Mouse (Mus musculus) midbrain, embryonic 12.5 days (tissue): ENCODE data around the gene Fam72a. TPM values are rescaled to one million over a fixed set of nuclear protein-coding genes. Genes with fewer than 3 reads are reported as not detected.

Source experiments
- ATAC-seq: fragments of 200-750 bp; cut with Nextera tagmentation; 2 replicates; pipeline ENCODE4 v1.8.0; 2017; ENCODE audit warnings: low read depth, moderate TSS enrichment, moderate library complexity; ENCODE audit not compliant: low FRiP score
- H3K27ac ChIP-seq: fragments of 300-500 bp; sonication (generic); replicated peaks from 2 replicates; pipeline ENCODE4 v1.5.1; 2016; ENCODE audit warnings: mild to moderate bottlenecking
- H3K27me3 ChIP-seq: fragments of 300-500 bp; sonication (generic); 2 replicates; pipeline ENCODE4 v1.6.1; 2016; ENCODE audit warnings: mild to moderate bottlenecking
- H3K36me3 ChIP-seq: fragments of 300-500 bp; sonication (generic); 2 replicates; pipeline ENCODE4 v1.6.1; 2016
- H3K4me1 ChIP-seq: fragments of 300-500 bp; sonication (generic); 2 replicates; pipeline ENCODE4 v1.6.1; 2016
- H3K4me2 ChIP-seq: fragments of 300-500 bp; sonication (generic); replicated peaks from 2 replicates; pipeline ENCODE4 v1.6.1; 2016; ENCODE audit warnings: mild to moderate bottlenecking, moderate library complexity
- H3K4me3 ChIP-seq: fragments of 300-500 bp; sonication (generic); 2 replicates; pipeline ENCODE4 v1.5.1; 2016; ENCODE audit warnings: mild to moderate bottlenecking
- H3K9ac ChIP-seq: fragments of 300-500 bp; sonication (generic); replicated peaks from 2 replicates; pipeline ENCODE4 v1.6.1; 2016; ENCODE audit warnings: mild to moderate bottlenecking, moderate library complexity
- H3K9me3 ChIP-seq: fragments of 300-500 bp; sonication (generic); 2 replicates; pipeline ENCODE4 v1.6.1; 2016; ENCODE audit warnings: mild to moderate bottlenecking
- WGBS: fragments of 180-500 bp; shearing (Covaris S2); methylation state at CpG from one replicate; pipeline ENCODE4 v1.1.7; 2016; 5-methylcytosine and 5-hydroxymethylcytosine counted together
- polyA plus RNA-seq: library from polyadenylated mRNA; unstranded; fragments of >200 nt; fragmentation: Nextera tagmentation; extraction: Ambion mirVana; gene quantifications from 2 replicates; pipeline ENCODE4 v1.2.1, GENCODE M21; 2016

Fam72a gene
- polyA plus RNA-seq, 1 experiment from 2014 or later: 4.1 TPM

DNA sequence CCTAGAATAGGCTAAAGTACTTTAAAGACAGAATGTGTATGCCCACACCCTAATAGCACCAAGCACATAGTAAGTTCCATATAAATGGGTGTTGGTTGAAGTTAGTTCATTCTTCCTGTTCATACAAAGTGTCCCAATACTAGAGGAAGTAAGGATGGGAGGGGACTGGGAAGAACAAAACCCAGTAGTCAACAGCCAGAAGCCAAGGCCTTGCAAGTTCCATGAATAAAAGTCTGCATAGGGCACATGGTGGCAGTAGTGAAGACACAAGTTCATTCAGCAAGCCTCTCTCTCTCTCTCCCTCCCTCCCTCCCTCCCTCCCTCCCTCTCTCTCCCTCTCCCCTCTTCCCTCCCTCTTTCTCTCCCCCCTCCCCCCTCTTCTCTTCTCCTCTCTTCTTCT lies 16.6 kb upstream of the Fam72a start:
- Histone ChIP-seq H3K36me3 (no peaks in the 10 kb centered on the region), H3K9me3 (no peaks in the 10 kb centered on the region), H3K27me3 (no peaks in the 10 kb centered on the region), H3K4me2 (no peak overlapping the region), H3K9ac (no peak overlapping the region), H3K27ac (no peak overlapping the region), H3K4me3 (no peak overlapping the region), H3K4me1 (peaks cover 5% of the 10 kb centered on the region; the same call in 1 of the 2 replicates)
- ATAC-seq: no peak

DNA sequence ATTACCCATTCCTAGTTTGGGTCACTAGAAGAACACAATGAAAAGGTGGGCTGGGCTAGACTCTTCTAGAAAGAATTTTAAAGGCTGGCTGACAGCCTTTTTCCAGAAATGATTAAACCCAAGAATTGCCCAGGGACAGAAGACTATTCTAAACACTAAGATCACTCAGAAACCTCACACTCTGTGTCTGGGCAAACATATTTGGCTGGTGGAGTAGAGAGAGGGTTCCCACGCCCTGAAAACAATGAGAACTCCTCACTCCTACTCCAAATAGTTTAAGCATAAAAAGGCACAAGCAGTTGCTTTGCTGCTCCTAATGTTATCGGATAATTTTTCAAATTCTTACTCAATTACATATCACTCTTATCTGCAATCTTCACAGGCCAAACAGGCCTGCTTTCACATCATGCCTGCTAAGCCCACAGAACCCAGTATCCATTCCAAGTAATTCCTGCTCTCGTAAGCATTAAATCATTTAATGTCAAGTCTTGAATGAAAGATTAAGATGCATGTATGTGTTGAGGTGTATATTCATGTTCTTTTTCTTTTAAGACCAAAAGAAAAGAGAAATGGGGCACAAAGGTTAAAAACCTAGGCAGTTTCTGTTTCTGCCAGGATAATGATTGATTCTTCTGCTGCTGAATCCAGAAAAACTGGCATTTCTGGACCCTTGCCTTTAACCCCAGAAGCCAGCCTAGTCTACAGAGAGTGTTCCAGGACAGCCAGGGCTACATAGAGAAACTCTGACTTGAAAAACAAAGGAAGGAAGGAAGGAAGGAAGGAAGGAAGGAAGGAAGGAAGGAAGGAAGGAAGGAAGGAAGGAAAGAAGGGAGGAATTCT lies 15.8 kb upstream of the Fam72a start:
- Histone ChIP-seq H3K9me3 (no peaks in the 10 kb centered on the region), H3K4me1 (peaks cover 5% of the 10 kb centered on the region; the same call in 1 of the 2 replicates), H3K4me2 (no peak overlapping the region), H3K27ac (no peak overlapping the region), H3K36me3 (no peaks in the 10 kb centered on the region), H3K9ac (no peak overlapping the region), H3K27me3 (no peaks in the 10 kb centered on the region), H3K4me3 (no peak overlapping the region)
- WGBS: 80% methylated on average over 3 of the region's 3 CpGs
- no peak for ATAC-seq

DNA sequence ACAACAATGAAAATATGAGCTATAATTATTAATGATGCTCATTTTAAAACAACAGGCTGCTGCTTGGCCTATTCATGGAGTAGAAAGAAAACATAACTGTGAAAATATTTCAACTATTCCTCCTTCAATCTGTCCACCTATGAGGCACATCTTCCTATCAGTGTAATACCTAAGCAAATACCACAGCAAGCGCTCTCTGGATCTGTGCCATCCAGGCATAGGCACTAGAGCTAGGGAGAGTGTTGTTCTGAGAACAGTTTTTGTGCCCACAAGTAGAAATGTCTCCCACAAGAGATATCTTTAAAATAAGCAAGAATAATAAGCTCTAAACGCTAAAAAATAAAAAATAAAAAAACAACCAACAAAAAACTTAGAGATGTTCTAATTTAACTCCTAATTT lies 14.6 kb upstream of the Fam72a start:
- H3K4me1 ChIP-seq: peaks cover 5% of the 10 kb centered on the region; the same call in 1 of the 2 replicates
- H3K36me3 ChIP-seq: no peaks in the 10 kb centered on the region
- 89% methylated on average over 2 of the region's 2 CpGs for WGBS
- H3K9me3 ChIP-seq: no peaks in the 10 kb centered on the region
- no peaks in the 10 kb centered on the region for H3K27me3 ChIP-seq
- no peak overlapping the region for H3K27ac ChIP-seq
- H3K4me3 ChIP-seq: no peak overlapping the region
- no peak overlapping the region for H3K4me2 ChIP-seq
- H3K9ac ChIP-seq: no peak overlapping the region
- ATAC-seq: no peak

DNA sequence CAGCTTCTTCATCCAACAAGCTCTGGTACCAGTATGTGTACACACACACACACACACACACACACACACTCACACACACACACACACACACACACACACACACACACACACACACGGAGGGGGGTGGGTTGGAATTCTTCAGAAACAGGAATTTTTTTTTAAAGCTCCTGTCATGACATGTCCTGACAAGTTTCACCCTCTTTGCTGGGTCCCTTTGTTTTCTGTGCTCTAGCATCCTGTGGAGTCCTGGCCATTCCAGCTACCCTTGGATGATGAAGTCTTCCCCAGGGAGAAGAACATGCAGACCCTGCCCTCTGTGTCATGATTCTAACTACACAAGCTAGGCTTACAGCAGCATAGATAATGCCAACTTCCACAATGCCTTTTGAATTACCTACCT lies 13.5 kb upstream of the Fam72a start:
- H3K9me3 ChIP-seq: no peaks in the 10 kb centered on the region
- 90% methylated on average over 1 of the region's 1 CpGs for WGBS
- ATAC-seq: no peak
- H3K27ac ChIP-seq: no peak overlapping the region
- H3K4me1 ChIP-seq: peaks cover 5% of the 10 kb centered on the region; the same call in 1 of the 2 replicates
- no peak overlapping the region for H3K4me2 ChIP-seq
- H3K27me3 ChIP-seq: no peaks in the 10 kb centered on the region
- H3K4me3 ChIP-seq: no peak overlapping the region
- H3K9ac ChIP-seq: no peak overlapping the region
- no peaks in the 10 kb centered on the region for H3K36me3 ChIP-seq

DNA sequence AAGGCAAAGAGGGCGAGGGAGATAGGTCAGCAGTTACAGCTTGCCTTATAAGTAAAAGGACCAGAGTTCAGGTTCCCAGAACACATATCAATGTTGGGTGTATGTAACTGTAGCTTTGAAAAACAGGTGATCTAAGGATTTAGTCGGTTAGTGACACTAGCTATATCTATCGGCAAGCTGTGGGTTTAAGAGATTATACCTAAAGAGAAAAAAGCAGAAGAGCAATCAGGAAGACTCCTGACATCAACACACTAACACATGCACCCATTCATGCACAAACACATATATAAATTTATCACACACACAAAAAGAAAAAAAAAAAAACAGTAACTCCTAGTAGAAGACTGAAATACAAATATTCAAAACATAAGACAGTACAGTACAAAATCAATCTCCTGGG lies 11.1 kb upstream of the Fam72a start:
- Histone ChIP-seq H3K4me2 (no peak overlapping the region), H3K36me3 (no peaks in the 10 kb centered on the region), H3K9ac (no peak overlapping the region), H3K27me3 (no peaks in the 10 kb centered on the region), H3K9me3 (no peaks in the 10 kb centered on the region), H3K27ac (no peak overlapping the region), H3K4me1 (peaks cover 7% of the 10 kb centered on the region; the same call in 1 of the 2 replicates), H3K4me3 (no peak overlapping the region)
- ATAC-seq: no peak
- WGBS: 89% methylated on average over 3 of the region's 3 CpGs

DNA sequence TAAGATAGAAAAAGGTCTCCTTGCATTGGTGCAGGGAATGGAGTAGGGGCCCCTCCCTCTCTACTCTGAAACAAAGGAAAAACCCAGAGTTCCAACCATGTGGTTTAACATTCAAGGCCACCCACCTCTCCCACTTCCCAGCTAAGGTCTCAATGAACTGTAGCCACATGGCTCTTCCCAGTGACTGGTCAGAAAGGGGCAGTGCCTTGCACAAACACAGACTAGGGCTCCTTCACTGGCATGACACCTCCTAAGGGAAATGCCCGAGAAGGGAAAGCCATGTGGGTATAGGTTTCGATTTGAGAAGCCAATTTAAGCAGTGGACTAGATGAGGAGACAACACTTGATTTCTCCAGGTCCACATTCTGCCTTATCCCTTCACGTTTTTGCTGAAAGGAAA lies 3.9 kb upstream of the Fam72a start:
- H3K4me3 ChIP-seq: peak overlapping the region; percentile 64
- no peaks in the 10 kb centered on the region for H3K9me3 ChIP-seq
- peak overlapping the region; percentile 77 for H3K4me2 ChIP-seq
- peaks cover 41% of the 10 kb centered on the region for H3K4me1 ChIP-seq
- H3K27ac ChIP-seq: no peak overlapping the region
- no peaks in the 10 kb centered on the region for H3K27me3 ChIP-seq
- H3K36me3 ChIP-seq: no peaks in the 10 kb centered on the region
- no peak overlapping the region for H3K9ac ChIP-seq
- 50% methylated on average over 3 of the region's 3 CpGs for whole genome bisulfite sequencing
- no peak for ATAC-seq

DNA sequence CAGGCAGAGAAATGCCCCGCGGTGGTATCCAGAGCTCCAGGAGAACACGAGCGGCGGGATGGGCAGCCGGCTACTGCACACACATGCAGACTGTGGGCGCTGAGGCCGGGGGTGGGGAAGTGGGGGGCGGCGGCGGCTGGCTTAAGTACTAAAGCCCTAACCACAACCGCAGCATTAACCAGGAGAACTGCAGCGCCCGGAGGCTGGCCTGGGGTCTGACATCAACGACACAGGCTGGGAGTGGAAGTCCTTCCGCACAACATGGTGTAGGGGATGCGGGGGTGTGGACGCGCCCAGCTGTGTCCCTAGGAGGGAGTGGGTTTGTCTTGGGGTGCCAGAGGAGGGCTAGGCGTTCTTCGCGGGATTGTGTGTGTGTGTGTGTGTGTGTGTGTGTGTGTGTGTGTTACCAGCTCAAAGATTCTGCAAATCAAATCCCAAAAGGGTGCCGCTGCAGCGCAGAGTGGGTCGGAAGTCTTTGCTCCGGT lies 2.6 kb upstream of the Fam72a start:
- peak overlapping the region; percentile 77 for H3K4me2 ChIP-seq
- peak overlapping the region; percentile 92 for H3K9ac ChIP-seq
- peak overlapping the region; percentile 64 for H3K4me3 ChIP-seq
- WGBS: 1% methylated on average over 26 of the region's 26 CpGs
- peaks cover 53% of the 10 kb centered on the region for H3K4me1 ChIP-seq
- no peaks in the 10 kb centered on the region for H3K36me3 ChIP-seq
- no peaks in the 10 kb centered on the region for H3K9me3 ChIP-seq
- ATAC-seq: no peak
- H3K27ac ChIP-seq: peak overlapping the region; percentile 91
- H3K27me3 ChIP-seq: no peaks in the 10 kb centered on the region

DNA sequence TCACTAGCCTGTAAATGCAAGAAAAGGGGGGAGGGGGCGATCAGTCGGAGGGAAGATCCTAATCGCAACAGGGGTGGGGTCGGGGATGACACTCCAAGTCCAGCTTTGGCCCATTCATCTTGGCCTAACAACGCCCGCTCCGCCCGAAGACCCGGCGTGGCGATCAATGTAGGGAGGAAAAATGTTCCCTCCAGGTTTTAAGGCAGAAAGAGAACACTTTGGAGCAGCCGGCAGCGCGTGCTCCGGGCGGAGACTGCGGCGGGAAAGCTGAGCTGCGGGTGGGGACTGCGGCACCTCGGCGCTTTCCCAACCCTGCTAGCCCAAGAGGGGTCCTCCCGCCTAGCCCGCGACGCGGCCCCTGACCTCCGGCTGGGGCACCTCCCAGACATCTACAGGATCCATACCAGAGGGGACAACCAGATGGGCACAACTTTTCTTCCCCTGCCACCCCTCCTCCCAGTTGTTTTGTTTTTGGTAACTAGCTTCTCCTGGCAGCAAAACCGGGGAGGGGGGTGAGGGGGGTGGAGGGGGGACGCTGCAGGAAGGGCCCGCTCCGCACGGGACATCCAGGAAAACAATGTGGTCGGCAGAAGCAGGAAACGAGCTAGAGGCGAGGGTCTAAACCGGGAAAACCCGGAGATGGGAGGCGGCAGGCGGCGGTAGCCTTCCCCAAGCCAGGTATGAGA lies 2.0 kb upstream of the Fam72a start:
- H3K9ac ChIP-seq: peak overlapping the region; percentile 92
- H3K9me3 ChIP-seq: no peaks in the 10 kb centered on the region
- peak overlapping the region; percentile 91 for H3K27ac ChIP-seq
- ATAC-seq: no peak
- peak overlapping the region; percentile 64 for H3K4me3 ChIP-seq
- peak overlapping the region; percentile 77 for H3K4me2 ChIP-seq
- peaks cover 56% of the 10 kb centered on the region for H3K4me1 ChIP-seq
- no peaks in the 10 kb centered on the region for H3K36me3 ChIP-seq
- H3K27me3 ChIP-seq: no peaks in the 10 kb centered on the region
- 1% methylated on average over 40 of the region's 41 CpGs for whole genome bisulfite sequencing

DNA sequence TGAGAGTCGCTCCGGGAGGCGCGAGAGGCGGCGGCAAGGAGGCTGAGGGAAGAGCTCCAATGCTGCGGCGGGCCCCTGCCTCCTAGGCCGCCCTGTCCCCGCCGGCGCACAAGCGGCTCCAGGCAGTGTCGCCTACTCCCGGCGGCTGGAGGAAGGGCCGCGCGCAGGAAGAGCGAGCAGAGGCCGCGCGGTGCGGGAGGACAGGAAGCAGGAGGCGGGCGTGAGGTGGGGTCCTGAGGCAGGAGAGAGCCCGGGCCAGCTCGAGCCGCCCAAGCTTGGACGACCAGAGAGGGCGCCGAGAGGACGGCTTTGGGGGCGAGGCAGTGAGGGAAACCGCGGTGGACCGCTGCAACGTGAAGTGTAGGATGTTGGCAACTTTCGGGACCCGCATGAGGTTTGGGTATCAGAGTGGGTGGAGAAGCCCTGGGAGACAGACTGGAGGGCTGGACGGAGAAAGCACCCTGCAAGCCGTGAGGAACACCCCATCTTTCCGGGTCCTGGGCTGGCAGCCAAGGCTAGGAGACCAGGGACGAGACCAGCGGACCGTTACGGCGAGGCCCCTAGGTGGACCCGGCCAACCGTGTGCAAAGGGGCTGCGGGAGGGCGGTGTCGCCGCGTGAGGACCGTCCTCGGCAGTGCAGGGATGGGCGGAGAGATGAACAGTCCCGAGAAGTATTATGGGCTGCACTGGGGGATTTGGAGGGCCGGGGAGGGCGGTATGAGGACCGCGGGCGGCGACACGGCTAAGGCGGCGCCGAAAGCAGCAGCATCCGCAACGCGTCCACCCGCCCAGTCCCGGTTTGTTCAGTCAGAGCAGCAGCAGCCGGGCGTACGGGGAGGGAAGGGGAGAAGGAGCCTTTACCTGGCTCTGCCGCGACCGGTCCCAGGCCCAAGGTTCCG lies 1.1 kb upstream of the Fam72a start:
- WGBS: under 1% methylated on average over 79 of the region's 81 CpGs
- Histone ChIP-seq H3K4me1 (peaks cover 53% of the 10 kb centered on the region), H3K27me3 (no peaks in the 10 kb centered on the region), H3K27ac (peak overlapping the region; percentile 91), H3K4me3 (peak overlapping the region; percentile 64), H3K36me3 (no peaks in the 10 kb centered on the region), H3K9ac (peak overlapping the region; percentile 92), H3K4me2 (peak overlapping the region; percentile 77), H3K9me3 (no peaks in the 10 kb centered on the region)
- peak; percentile 31 for ATAC-seq

DNA sequence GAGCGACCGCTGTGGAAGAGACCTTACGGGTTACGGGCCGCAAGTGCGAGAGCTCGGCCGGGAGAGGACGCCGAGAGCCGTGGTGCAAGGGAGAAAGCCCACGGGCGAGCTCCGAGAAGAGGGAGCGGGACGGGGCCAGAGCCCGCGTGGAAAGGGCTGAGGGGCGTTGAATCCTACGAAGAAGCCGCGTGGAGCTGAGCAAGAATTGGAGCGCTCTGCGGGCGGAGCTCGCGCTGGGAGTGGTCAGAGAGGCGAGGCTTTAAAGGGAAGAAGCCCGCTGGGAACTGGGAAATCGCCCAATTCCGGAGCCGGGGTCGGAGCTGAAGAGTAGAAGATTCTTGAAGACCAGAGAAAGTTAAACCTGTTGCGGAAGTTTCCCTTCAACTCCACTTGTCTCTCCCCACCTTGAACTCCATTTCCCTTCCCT lies 391 bp downstream of the Fam72a start:
- no peak for ATAC-seq
- Histone ChIP-seq H3K27ac (peak overlapping the region; percentile 86), H3K4me2 (peak overlapping the region; percentile 81), H3K27me3 (no peaks in the 10 kb centered on the region), H3K9ac (peak overlapping the region; percentile 60), H3K4me1 (peaks cover 42% of the 10 kb centered on the region), H3K4me3 (peak overlapping the region; percentile 64), H3K9me3 (no peaks in the 10 kb centered on the region), H3K36me3 (no peaks in the 10 kb centered on the region)
- under 1% methylated on average over 34 of the region's 34 CpGs for WGBS

DNA sequence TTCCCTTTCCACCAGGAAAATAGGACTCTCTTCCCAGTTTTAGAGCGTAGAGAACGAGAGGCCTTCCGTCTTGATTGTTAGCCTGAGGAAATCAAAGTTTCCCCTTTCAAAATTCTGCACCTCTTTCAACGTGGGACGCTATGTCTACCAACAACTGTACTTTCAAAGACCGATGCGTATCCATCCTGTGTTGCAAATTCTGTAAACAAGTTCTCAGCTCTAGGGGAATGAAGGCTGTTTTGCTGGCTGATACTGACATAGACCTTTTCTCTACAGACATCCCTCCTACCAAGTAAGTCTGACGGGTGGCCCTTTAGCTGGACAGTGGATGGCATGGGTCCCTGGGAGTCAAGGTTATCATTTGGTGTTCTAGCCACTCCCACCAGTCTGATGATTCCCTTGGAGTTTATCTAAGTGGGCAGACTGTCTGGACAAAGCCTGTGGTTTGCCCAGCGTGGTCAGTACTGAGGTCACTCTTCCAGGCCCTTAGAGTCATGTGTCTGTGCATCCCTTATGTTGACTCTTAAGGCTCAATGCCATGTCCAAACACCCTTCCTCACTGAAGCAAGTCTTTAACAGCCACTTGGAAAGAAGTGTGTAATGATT lies 961 bp downstream of the Fam72a start:
- no peak for ATAC-seq
- H3K4me3 ChIP-seq: peak overlapping the region; percentile 64
- H3K9ac ChIP-seq: peak overlapping the region; percentile 60
- H3K27me3 ChIP-seq: no peaks in the 10 kb centered on the region
- H3K4me2 ChIP-seq: peak overlapping the region; percentile 81
- H3K4me1 ChIP-seq: peaks cover 36% of the 10 kb centered on the region
- H3K9me3 ChIP-seq: no peaks in the 10 kb centered on the region
- H3K36me3 ChIP-seq: no peaks in the 10 kb centered on the region
- H3K27ac ChIP-seq: 0 out of 2 replicates have a peak overlapping the region, but pooled peaks have one; percentile 86
- WGBS: 1% methylated on average over 9 of the region's 9 CpGs
